Mouse (Mus musculus): Measurements from ENCODE around the gene Extl1.

The Extl1 gene

GRCm38 (mm10) chr4:134315470-134315869, 68.2 kb downstream of the Extl1 start:
- intact Hi-C loops (cut with DNase I), result no loop called here

DNA sequence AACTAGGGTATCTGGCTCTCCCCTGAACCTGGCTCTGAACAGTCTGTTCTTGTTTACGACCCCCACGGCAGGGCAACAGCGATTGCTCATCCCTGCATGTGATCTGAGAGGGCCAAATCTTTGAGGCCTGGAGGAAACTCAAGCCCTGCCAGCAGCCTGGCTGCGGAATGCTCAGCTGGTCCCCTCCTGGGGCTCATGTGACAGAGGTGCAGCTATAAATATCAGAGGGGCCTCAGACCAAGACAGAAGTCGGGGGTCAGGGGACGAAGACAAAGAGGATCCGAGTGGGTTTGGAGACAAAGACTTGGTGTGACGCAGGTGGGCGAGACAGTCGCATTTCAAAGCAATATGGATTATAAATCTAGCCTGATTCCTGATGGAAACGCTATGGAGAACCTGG, 68.8 kb downstream of the Extl1 start, which contains the start of gene Trim63:
Gene Trim63 (plus strand): TSS at position 245 of the 400 bp plus-strand sequence.
- intact Hi-C loops (cut with DNase I), result loop anchor here (5.0 kb wide), 1 partner anchor 42 kb away; no protein-coding TSS in a partner anchor

- intact Hi-C loops (cut with DNase I), result loop anchor here (5.0 kb wide), 1 partner anchor 43 kb away; no protein-coding TSS in a partner anchor
Measured at GRCm38 (mm10) chr4:134314081-134314655, 69.5 kb downstream of the Extl1 start.

DNA sequence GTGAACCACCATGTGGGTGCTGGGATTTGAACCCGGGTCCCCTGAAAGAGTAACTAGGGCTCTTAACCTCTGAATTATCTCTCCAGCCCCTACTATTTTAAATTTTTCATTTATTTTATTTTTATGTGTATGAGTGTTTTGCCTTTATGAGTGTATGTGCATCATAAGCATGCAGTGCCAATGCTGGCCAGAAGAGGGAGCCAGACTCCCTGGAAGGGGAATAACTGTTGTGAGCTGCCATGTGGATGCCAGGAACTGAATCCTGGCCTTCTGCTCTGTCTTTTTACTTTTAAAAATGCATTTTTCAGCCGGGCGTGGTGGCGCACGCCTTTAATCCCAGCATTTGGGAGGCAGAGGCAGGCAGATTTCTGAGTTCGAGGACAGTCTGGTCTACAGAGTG, 70.7 kb downstream of the Extl1 start:
- intact Hi-C loops (cut with DNase I), result loop anchor here (5.0 kb wide), 1 partner anchor 44 kb away; no protein-coding TSS in a partner anchor

DNA sequence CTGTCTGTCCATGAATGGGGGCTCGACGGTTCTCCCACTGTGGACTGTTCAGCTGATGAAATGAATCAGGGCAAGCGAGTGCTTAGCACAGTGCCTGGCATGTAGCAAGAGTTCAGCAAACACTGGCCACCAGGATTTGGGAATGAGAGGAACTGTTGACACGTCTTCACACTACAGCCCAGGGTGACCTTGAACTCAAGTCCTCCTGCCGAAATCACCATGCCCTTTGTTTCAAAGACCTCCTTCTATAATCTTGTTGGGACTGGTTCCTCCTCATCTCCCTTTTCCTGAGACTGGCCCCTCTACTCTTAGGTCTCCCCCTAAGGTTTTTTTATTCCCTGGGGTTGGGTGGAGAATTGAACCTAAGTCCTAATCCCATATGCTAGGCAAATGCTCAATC, 71.3 kb downstream of the Extl1 start:
- intact Hi-C loops (cut with DNase I), result loop anchor here (5.0 kb wide), 1 partner anchor 45 kb away; no protein-coding TSS in a partner anchor

DNA sequence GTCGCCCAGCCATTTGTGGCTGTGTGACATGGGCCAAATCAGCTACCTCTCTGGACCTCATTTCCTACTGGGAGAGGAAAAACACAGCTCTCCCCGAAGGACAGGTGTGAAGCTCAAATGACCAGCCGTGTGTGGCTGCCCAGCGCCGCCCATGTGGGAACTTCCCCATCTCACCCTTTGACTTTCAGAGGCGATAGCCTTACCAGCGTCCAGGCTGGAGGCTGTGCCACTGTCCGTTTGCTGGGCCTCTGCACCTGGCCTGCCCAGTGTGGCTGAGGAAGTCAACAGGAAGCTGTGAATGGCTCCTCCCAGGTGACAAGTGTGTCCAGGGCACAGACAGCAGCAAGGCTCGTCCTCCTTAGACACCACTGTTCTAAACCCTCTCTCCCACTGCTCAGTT, 71.9 kb downstream of the Extl1 start:
- intact Hi-C loops (cut with DNase I), result loop anchor here (5.0 kb wide), 1 partner anchor 46 kb away; no protein-coding TSS in a partner anchor

DNA sequence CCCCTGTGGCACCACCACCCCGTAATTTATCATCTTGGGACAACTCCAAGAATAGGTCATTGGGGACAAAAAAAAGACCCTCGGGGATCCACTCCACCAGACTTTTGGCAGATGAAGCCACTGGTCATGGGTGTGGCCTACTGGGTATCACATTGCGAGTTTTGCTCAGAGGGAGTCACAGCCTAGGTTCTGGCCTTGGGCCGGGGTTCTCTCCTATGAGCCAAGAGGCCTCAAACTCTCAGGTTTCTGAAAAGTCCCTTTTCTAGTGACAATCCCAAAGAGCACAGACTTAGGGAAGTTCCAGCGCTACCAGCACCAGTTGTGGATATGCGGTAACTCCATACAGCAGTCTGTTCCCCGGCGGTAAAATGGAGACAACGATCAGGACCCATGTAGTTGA, 73.0 kb downstream of the Extl1 start:
- intact Hi-C loops (cut with DNase I), result loop anchor here (5.0 kb wide), 1 partner anchor 47 kb away; no protein-coding TSS in a partner anchor

DNA sequence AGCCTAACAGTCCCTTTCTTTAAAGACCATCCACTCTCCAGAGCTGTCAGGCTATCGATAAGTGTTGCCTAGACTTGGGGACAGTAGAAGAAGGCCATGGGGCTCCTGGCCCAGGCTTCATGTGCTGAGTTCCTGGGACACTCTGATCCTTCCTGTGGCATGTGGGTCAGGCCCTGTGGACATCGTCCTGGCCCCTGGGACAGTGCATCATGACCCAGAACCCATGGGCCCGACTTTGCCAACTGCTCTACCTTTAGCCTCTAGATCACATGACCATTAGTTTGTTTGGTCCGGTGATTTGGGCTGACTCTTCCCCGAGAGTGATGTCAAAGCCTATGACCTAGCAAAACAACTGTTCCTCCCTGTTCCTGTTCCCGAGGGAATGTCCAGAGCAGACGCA, 73.5 kb downstream of the Extl1 start:
- intact Hi-C loops (cut with DNase I), result loop anchor here (5.0 kb wide), 1 partner anchor 47 kb away; no protein-coding TSS in a partner anchor

GRCm38 (mm10) chr4:134307367-134308072, 76.1 kb downstream of the Extl1 start:
- intact Hi-C loops (cut with DNase I), result no loop called here

DNA sequence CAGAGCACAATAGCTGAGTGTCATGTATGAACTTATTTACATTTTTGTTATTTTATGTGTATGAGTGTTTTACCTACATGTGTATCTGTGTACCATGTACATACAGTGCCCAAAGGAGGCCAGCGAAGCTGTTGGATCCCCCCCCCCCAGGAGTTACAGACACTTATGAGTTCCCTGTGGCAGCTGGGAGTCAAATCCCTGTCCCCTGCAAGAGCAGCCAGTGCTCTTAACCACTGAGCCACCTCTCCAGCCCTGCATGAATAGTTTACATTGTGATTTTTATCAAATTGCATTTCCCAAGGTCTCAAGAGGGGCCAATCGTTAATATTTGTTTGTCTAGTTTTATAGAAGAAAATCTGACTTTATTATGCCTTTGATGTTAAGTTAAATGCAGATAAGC, 76.7 kb downstream of the Extl1 start:
- intact Hi-C loops (cut with DNase I), result no loop called here
